Comparison of ENCODE assay signal across 16 mouse cellular contexts in genomic region chr5:65590199-65590598, GRCm38 (mm10).
"Had no signal": no experiment of that assay in that cellular context is flagged by ENCODE, and none has a peak within 500 bp of the region (broad histone marks: within the 10 kb centered on the region; RNA-seq: fewer than 3 reads in every experiment).

No protein-coding gene starts in this region.

- H3K27me3 ChIP-seq: lung, embryonic 15.5 days; megakaryocyte, embryonic 14.5 days; midbrain, embryonic 13.5 days; midbrain, embryonic 15.5 days; neural tube, embryonic 12.5 days had no signal

- H3K9me3 ChIP-seq: lung, embryonic 15.5 days; megakaryocyte, embryonic 14.5 days; midbrain, embryonic 13.5 days; midbrain, embryonic 15.5 days; neural tube, embryonic 12.5 days had no signal

- DNase-seq: liver, postnatal 0 days; lung, adult 2 months; lung, postnatal 14 days; lung, postnatal 36 days; right cerebral cortex, postnatal 25 days; right cerebral cortex, postnatal 4 days; spleen, adult 18-20 months; thymus, adult 18-20 months; thymus, postnatal 14 days; thymus, postnatal 4 days had no signal

- ATAC-seq: liver, postnatal 0 days; lung, postnatal 0 days; midbrain, embryonic 13.5 days; midbrain, embryonic 15.5 days had no signal

- H3K4me3 ChIP-seq: lung, embryonic 15.5 days; megakaryocyte, embryonic 14.5 days; midbrain, embryonic 13.5 days; midbrain, embryonic 15.5 days; neural tube, embryonic 12.5 days had no signal

- H3K4me1 ChIP-seq: lung, embryonic 15.5 days; midbrain, embryonic 13.5 days; midbrain, embryonic 15.5 days; neural tube, embryonic 12.5 days had no signal
